Mouse (Mus musculus) heart, adult 2 months (tissue): ENCODE measurements at regions not wholly inside any gene's neighbourhood (a gene's known extent, or its start where the extent isn't known, plus 50 kb on each side); places are given as distances from the start of the nearest gene placed in this dataset.

ENCODE experiments used
- CTCF ChIP-seq: fragments of 200-600 bp; IDR thresholded peaks from 2 replicates; pipeline ENCODE4 v1.8.1; 2022; ENCODE audit warnings: antibody characterized with exemption, mild to moderate bottlenecking, moderate library complexity
- EP300 ChIP-seq: fragments of 200-500 bp; IDR thresholded peaks from 2 replicates; pipeline ENCODE4 v1.6.1; 2011; ENCODE audit warnings: low read depth, low read length, control low read depth; ENCODE audit not compliant: insufficient read depth
- POLR2A ChIP-seq: fragments of 200-500 bp; IDR thresholded peaks from 2 replicates; pipeline ENCODE4 v1.6.1; 2011; ENCODE audit warnings: mild to moderate bottlenecking, low read depth, low read length, control low read depth; ENCODE audit not compliant: insufficient read depth

GRCm38 (mm10) chr1:23202511-23203435, 100.7 kb upstream of the 4933415F23Rik start:
- TF ChIP-seq POLR2A (peak; percentile 21; the same call in 1 of the 2 replicates), EP300 (no peak), CTCF (no peak)
